Mouse (Mus musculus) thymus, postnatal 14 days (tissue): ENCODE results near the gene Hibch.
"Not testable (repeated sequence)": the region's sequence is repeated elsewhere in the genome, so short reads cannot be mapped to it uniquely, and the experiment has no call there.

Source experiments
- DNase-seq: peaks from one replicate; pipeline ENCODE4 v3.0.0; 2021

Gene Hibch

DNA sequence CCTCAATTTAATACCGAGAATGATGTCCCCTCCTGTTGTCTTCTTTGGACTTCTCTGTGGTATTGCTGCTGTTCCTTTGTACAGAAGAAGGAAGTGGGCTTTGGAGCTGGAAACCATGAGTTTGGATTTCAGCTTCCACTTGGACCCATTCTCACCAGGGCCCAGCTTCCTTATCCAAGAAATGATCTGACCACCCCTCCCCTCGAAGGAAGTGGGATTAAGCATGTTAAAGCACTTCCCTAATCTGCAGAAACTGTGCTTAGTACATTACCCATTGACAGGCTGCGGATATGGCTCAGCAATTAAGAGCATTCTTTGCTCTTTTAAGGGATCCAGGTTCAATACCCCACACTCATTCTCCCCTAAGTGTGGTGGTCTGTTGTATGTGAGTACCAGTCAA lies 65.1 kb downstream of the Hibch start:
- DNase-seq, result no peak

DNA sequence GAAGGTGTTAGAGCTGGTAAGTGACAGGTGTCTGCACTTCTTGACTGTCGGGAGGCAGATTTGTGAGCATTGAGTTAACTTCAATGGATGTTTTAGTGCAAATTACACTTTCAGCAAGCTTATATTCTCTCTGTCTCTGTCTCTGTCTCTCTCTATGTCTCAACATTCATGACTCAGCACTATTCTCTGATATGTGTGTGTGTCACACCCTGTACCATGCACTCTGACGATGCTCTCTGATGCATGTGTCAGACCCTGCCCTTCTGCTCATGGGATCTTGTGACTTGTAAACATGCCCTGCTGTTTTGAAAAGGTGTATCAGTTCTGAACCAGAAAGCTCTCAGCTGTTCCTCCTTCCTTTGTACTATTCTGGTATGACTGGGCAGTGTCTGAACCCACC lies 71.9 kb downstream of the Hibch start:
- no peak for DNase-seq

DNA sequence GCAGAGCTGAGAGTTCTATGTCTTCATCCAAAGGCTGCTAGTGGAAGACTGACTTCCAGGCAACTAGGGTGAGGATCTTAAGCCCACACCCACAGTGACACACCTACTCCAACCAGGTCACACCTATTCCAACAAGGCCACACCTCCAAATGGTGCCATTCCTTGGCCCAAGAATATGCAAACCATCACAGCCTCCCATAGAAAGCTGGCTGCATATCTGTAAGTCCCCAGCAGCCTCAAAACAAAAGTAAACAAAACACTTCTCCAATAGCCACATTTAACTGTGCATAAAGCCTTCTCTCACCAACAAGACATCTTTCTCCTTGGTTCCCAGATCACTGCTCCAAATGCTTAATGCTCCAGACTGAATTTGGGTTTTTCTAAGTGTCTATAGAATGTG lies 74.2 kb downstream of the Hibch start:
- DNase-seq, result not testable (repeated sequence)

DNA sequence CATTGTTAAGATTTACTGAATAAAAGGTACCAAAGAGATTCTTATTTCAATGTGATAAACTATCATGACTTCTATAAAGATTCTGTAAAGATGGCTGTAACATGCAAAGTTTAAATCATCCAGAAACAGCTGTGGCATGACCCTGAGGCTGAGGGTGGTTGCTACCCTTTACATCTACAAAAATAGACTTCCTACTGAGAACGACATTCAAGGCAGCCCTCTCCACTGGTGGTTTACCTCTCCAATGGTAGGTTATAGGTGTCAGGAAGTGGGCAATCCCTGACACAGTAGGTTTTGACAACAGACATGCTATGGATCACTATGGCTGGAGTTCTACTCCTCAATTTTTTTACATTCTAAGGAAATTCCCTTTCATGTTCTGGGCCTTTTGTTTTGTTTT lies 79.8 kb downstream of the Hibch start:
- DNase-seq, result not testable (repeated sequence)

DNA sequence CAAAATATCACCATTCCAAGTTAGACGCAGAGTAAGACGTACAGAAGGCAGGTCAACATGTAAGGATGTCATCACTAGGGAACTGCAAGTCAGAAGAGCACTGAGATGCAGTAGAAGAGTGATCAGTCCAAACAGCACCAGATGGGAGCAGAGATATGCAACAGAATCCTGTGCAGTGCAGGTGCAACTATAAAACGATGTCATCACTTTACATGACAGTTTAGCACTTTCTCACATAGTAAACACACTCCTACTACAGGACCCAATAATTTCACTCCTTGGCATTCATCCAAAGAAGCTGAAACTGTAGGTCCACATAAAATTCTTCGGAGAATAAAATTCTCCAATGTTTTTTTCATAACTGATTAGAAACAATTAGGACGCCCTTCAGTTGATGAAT lies 89.8 kb downstream of the Hibch start:
- DNase-seq, result no peak

DNA sequence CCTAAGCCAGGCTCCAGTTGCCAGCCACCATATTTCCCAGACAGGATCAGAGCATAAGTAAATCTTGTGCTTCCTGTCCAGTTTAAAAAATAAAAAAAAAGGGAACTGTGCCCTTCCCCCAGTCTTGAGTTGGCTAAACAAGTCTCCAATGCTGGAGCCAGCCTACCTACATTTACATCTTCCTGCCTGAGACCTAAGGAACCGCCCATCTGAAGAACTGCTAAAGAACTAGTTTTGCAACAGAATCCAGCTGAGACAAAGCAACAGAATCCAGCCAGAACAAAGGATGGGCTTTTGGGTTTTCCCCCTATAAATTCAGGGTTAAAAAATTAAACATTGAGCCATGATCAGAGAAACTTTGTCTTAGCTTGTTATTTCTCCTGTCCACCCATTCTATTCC lies 94.3 kb downstream of the Hibch start:
- no peak for DNase-seq

DNA sequence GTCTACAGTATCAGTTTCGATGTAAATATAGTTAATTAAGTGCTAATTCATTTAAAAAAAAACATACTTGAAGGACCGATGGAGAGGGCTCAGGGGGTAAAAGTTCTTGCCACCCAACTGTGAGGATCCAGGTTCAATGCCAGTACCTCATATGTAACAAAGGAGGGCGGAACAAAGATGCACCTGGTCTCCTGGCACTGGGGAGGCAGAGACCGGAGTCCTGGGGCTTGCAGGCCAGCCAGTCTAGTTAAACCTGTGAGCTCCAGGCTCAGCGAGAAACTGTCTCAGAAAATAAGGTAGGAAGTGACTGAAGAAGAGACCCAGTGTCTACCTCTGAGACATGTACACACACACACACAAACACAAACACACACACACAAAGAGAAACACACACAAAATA lies 103.2 kb downstream of the Hibch start:
- no peak for DNase-seq

DNA sequence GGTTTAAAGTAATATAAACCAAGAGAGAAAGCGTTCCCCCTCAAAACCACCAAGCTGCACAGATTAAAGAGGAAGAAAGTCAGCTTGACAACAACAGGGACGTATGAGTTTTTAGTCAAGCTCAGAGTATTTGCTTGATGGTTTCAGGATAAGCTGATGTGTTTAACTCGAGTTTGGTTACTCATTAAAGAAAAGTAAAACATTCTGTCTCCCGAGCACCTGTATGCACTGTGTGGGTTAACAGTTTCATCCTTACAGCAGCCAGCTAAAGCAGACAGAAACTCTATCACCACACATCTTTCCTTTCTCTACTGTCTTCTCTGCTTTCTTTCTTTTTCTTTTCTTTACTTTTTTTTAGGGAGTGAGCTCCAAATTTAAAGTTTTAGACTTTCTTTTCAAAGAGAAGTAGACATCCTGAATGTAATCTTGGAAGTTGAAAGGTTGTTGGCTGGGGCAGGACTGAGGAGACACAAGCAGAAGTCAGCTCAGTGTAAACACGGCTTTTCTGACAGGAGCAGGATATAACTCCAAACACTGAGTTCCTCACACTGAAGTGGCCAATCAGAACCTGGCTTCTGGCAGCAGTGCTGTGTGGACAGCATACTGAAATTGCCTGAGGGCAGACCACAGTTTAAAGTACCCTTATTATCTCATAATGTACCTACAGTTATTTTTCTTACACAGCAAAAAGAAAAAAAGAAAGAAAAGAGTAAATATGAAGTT lies 106.6 kb downstream of the Hibch start:
- no peak for DNase-seq

DNA sequence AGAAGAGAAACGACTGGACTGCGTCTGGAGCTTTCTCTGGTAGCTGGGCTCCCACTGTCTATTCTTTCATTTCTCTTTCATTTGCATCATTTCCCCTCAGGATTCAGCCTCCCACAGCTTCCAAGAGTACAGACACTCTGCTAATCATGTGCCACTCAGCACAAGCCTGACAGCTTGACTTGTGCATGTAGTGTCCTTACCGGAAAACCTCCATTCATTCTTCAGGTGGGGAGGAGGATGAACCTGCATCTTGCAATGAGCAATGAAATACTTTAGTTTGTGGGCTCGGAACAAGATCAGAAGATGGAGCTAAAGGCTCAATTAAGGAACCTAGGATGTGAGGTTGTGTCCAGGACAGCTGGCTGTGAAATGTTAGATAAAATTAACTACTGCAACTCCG lies 107.4 kb downstream of the Hibch start:
- no peak for DNase-seq

DNA sequence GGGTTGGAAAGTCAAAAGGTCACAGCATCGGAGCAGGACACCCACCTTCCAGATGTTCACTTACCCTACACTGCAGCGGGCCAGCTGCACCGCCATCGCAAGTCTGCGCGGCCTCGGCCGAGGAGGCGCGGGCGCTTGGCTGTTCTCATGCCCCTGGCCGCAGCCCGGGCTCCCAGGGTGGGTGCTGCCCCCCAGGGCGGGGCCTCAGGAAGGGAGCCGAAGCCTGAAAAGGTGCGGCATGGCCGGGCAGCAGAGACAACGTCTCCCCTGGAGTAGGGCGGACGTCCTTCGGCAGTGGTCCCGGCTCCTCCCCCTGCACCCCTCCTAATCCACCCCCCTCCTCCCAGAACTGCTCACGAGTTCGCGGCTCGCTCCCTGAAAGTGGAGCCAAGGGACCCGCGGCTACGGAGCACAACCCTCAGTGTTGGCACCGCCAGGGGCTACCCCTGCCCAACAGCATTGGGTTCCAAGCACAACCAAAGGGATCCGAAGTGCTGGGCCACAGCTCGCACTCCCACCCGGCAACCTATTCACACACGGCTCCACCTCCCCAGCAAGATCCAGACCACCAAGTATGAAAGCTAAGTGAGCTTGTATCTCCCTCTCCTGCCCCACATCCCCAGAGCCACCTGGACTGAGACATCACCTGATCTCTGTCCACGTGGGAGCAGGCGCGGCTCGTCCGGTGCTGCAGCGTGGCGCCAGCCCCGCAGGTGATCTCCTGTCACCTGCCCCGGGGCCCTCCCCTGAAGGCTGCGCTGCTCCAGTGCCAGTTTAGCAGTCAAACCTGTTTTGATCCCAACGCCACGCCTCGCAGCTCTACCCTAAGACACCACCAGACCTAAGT lies 108.0 kb downstream of the Hibch start:
- DNase-seq, result peak; percentile 41

DNA sequence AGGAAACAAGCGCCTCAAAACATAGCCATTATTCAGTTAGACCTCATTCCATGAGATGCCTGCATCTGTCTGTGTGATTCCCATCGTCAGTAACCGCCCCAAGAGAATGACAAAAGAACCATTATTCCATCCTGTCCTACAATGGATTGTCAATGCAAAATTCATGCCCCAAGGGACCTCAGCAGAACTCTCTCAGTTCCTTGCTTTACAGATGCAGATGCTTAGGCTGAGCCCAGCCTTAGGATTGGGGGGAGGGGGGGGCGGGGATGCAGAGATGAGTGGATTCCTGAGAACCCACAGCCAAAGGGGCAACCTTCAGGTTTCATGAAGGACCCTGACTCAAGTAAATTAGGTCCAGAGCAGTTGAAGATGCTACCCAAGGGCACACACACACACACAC lies 108.8 kb downstream of the Hibch start:
- DNase-seq, result no peak

DNA sequence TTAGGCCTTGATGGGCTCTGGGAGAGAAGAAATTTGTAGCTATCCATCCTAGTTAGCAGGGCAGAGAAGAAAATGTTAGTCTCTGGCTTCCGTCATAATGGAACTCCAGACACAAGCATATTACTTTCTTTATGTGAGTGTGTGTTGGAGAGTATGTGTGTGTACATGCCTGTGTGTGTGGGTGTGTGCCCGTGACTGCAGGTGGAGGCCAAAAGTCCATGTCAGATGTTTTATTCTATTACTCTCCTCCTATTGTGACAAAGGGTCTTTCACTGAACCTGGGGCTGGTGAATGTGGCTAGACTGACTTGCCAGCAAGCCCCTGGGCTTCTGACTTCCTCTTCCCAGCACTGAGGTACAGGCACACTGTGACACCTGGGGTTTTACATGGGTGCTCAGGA lies 109.7 kb downstream of the Hibch start:
- DNase-seq, result no peak

DNA sequence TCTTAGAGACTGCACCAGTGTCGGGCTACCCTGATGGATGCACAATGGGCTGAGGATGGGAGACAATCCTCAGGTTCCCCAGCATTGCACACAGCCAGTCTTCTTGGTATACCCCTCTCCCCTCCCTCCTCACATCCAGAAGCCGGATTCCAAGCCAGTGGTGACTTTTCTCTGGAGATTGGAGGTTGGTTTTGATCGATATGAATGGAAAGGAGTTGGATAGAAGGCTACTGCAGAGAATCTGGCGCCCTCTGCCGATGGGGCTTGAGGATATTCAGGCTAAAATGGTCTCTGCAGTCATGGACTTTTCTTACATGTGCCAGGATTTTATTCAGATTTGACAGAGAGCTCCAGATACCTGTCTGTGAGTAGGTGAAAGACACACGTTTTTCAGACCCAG lies 110.4 kb downstream of the Hibch start:
- peak; percentile 61 for DNase-seq

DNA sequence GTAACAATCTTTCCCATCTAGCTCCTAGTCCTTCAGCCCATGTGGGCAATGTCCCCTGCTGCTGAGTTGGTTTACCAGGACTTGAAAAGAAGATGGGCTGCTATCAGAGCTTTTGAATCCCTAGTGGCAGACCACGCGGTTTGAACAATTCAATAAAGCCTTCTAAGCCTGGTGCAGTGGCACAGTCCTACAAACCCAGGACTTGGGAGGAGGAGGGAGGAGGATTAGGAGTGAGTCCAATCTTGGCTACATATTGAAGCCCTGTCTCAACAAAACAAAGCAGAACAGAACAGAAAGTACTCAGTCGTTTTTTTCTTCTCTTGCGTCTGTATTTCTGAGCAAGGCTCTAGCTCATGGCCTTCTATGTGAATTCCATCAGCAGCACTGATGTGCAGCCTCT lies 112.0 kb downstream of the Hibch start:
- no peak for DNase-seq

DNA sequence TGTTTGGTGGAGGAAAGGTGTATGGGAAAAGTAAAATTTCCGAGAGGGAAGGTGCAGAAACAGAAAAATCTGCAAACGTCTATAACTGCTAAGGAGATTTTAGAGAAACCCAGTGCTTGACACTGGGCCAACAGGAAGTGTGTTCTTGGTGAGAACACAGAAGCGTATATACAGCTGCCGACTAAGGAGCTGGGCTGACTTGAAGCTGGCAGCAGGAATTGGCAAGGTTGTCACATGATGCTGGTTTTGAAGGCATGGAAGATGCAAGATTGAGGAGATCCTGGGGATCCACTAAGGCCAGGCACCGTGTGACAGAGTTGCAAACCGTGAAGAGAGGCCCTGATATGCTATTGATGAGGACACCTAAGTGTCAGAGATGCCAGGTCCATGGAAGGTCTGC lies 115.5 kb downstream of the Hibch start:
- no peak for DNase-seq

DNA sequence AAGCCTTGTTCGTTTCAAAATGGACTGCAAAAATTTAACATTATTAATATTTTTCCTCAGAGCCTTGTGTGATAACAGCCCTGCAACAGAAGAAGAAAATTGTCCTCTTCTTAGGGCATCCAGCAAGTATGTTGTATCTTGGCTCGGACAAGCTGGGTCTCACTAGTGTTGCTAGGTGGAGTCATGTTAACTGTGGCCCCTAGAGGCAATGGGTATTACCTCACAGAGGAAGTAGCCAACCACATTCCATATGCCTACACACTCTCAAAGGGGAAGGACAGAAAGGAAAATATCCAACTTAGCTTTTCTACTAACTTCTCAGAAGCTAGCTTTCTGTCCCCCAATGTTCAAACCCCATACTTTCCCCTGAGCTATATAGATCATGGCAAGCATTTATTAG lies 118.4 kb downstream of the Hibch start:
- DNase-seq, result no peak

DNA sequence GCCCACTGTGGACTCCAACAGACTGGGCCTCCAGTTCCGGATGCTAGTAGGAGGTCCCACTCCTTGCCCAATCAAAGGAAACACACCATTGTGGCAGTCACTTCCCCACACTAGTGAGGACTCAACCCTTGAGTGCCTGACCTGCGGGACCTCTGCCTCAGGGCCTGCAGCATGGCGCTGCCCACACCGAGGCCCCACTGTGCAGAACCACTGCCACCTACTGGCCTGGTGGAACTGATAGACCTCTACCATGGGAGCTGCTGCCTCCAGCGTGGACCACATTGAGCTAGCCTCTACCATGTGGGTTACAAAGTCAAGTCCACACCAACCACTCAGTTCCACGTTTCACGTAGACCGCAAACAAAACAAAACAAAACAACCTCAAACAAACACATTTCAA lies 119.9 kb downstream of the Hibch start:
- no peak for DNase-seq
